Mouse (Mus musculus) MEL (cell line): Measurements from ENCODE around the gene Lin37. TPM values are rescaled to one million over a fixed set of nuclear protein-coding genes. Genes with fewer than 3 reads are reported as not detected.

Experiments used
- DNase-seq: peaks from one replicate; pipeline ENCODE4 v3.0.0; 2011; ENCODE audit warnings: low read depth, low spot score
- H3K27ac ChIP-seq: 2 replicates; pipeline ENCODE4 v1.5.1; 2012; ENCODE audit warnings: low read depth, mild to moderate bottlenecking, control low read depth, low read length, moderate library complexity; ENCODE audit not compliant: control insufficient read depth
- H3K27me3 ChIP-seq, 2 experiments: fragments of 150-350 bp in 1 of 2; sonication (generic) in 1 of 2; 2 replicates each; pipeline ENCODE4 v1.6.1; 2012; ENCODE audit warnings: low read length in 2 of 2, mild to moderate bottlenecking in 2 of 2, improper control_type of control experiment in 1 of 2, moderate library complexity in 1 of 2; ENCODE audit not compliant: insufficient read depth in 2 of 2, control insufficient read depth in 1 of 2
- H3K36me3 ChIP-seq, 2 experiments: 2 replicates each; pipeline ENCODE4 v1.6.1; 2012 to 2014; ENCODE audit warnings: low read length in 2 of 2, improper control_type of control experiment in 1 of 2, inconsistent platforms in 1 of 2, mild to moderate bottlenecking in 1 of 2; ENCODE audit not compliant: insufficient read depth in 2 of 2, control insufficient read depth in 1 of 2
- H3K4me1 ChIP-seq, 2 experiments: fragments of 150-350 bp in 1 of 2; sonication (generic) in 1 of 2; 2 replicates each; pipeline ENCODE4 v1.6.1; 2012; ENCODE audit warnings: low read length in 2 of 2, improper control_type of control experiment in 1 of 2, mild to moderate bottlenecking in 1 of 2; ENCODE audit not compliant: insufficient read depth in 2 of 2, control insufficient read depth in 1 of 2
- H3K4me3 ChIP-seq, 2 experiments: fragments of 150-350 bp in 1 of 2; sonication (generic) in 1 of 2; 2 replicates each; pipeline ENCODE4 v1.5.1; 2012; ENCODE audit warnings: low read depth in 2 of 2, low read length in 2 of 2, mild to moderate bottlenecking in 2 of 2, moderate library complexity in 2 of 2, control low read depth in 1 of 2, improper control_type of control experiment in 1 of 2; ENCODE audit not compliant: control insufficient read depth in 1 of 2, insufficient read depth in 1 of 2
- H3K79me2 ChIP-seq: 2 replicates; pipeline ENCODE4 v1.6.1; 2012; ENCODE audit warnings: mild to moderate bottlenecking, low read length, moderate library complexity; ENCODE audit not compliant: control insufficient read depth, poor library complexity, insufficient read depth
- H3K9ac ChIP-seq: 2 replicates; pipeline ENCODE4 v1.6.1; 2012; ENCODE audit warnings: low read depth, mild to moderate bottlenecking, control low read depth, low read length, moderate library complexity; ENCODE audit not compliant: control insufficient read depth, poor library complexity, severe bottlenecking
- H3K9me3 ChIP-seq: fragments of 150-350 bp; sonication (generic); replicated peaks from 2 replicates; pipeline ENCODE4 v1.6.1; 2012; ENCODE audit warnings: mild to moderate bottlenecking, low read length, improper control_type of control experiment, moderate library complexity; ENCODE audit not compliant: insufficient read depth
- BHLHE40 ChIP-seq: IDR thresholded peaks from 2 replicates; pipeline ENCODE4 v1.6.1; 2012; ENCODE audit warnings: low read depth, mild to moderate bottlenecking, inconsistent platforms, low read length, improper control_type of control experiment, borderline replicate concordance
- CHD1 ChIP-seq: IDR thresholded peaks from 2 replicates; pipeline ENCODE4 v1.6.1; 2012; ENCODE audit warnings: low read depth, mild to moderate bottlenecking, inconsistent platforms, low read length, improper control_type of control experiment
- CHD2 ChIP-seq: IDR thresholded peaks from 2 replicates; pipeline ENCODE4 v1.6.1; 2011; ENCODE audit warnings: low read length, improper control_type of control experiment
- CTCF ChIP-seq, 3 experiments: IDR thresholded peaks in 2 of 3; conservative IDR thresholded peaks in 1 of 3; 2 replicates each; pipeline ENCODE4 v1.5.1; 2011 to 2012; ENCODE audit warnings: low read length in 3 of 3, low read depth in 2 of 3, mild to moderate bottlenecking in 2 of 3, improper control_type of control experiment in 1 of 3, inconsistent platforms in 1 of 3, mixed read lengths in 1 of 3, moderate library complexity in 1 of 3; ENCODE audit not compliant: control insufficient read depth in 1 of 3, insufficient read depth in 1 of 3, poor library complexity in 1 of 3, severe bottlenecking in 1 of 3
- E2F4 ChIP-seq: IDR thresholded peaks from 2 replicates; pipeline ENCODE4 v1.6.1; 2011; ENCODE audit warnings: low read depth, low read length, improper control_type of control experiment, borderline replicate concordance
- ELF1 ChIP-seq: IDR thresholded peaks from 2 replicates; pipeline ENCODE4 v1.6.1; 2014; ENCODE audit warnings: low read depth, mild to moderate bottlenecking, inconsistent platforms, low read length, improper control_type of control experiment, moderate library complexity
- EP300 ChIP-seq, 2 experiments: IDR thresholded peaks; 2 replicates each; pipeline ENCODE4 v1.6.1; 2011; ENCODE audit warnings: improper control_type of control experiment in 2 of 2, low read length in 2 of 2, low read depth in 1 of 2, mild to moderate bottlenecking in 1 of 2
- JUND ChIP-seq: IDR thresholded peaks from 2 replicates; pipeline ENCODE4 v1.6.1; 2011; ENCODE audit warnings: low read depth, mild to moderate bottlenecking, improper control_type of control experiment, low read length
- MAZ ChIP-seq: IDR thresholded peaks from 2 replicates; pipeline ENCODE4 v1.6.1; 2012; ENCODE audit warnings: low read depth, mild to moderate bottlenecking, inconsistent platforms, low read length, improper control_type of control experiment
- MEF2A ChIP-seq: IDR thresholded peaks from 2 replicates; pipeline ENCODE4 v1.6.1; 2014; ENCODE audit warnings: low read depth, mild to moderate bottlenecking, inconsistent platforms, low read length, improper control_type of control experiment; ENCODE audit not compliant: poor library complexity, insufficient replicate concordance, severe bottlenecking; ENCODE audit errors: extremely low read depth
- MXI1 ChIP-seq: IDR thresholded peaks from 2 replicates; pipeline ENCODE4 v1.6.1; 2011; ENCODE audit warnings: mild to moderate bottlenecking, low read depth, low read length, improper control_type of control experiment
- NRF1 ChIP-seq: IDR thresholded peaks from 2 replicates; pipeline ENCODE4 v1.6.1; 2014; ENCODE audit warnings: low read depth, mild to moderate bottlenecking, inconsistent platforms, low read length, improper control_type of control experiment, moderate library complexity; ENCODE audit not compliant: poor library complexity, insufficient read depth, severe bottlenecking
- POLR2AphosphoS2 ChIP-seq: IDR thresholded peaks from 2 replicates; pipeline ENCODE4 v1.6.1; 2011; ENCODE audit warnings: low read length, improper control_type of control experiment
- POLR2AphosphoS5 ChIP-seq: IDR thresholded peaks from 2 replicates; pipeline ENCODE4 v1.6.1; 2012; ENCODE audit warnings: low read depth, borderline replicate concordance, mild to moderate bottlenecking, inconsistent platforms, low read length, moderate library complexity, mixed read lengths
- RCOR1 ChIP-seq: IDR thresholded peaks from 2 replicates; pipeline ENCODE4 v1.6.1; 2012; ENCODE audit warnings: low read depth, mild to moderate bottlenecking, inconsistent platforms, low read length, improper control_type of control experiment
- SIN3A ChIP-seq: IDR thresholded peaks from 2 replicates; pipeline ENCODE4 v1.6.1; 2012; ENCODE audit warnings: low read length, improper control_type of control experiment, inconsistent platforms
- TAL1 ChIP-seq: IDR thresholded peaks from 2 replicates; pipeline ENCODE4 v1.6.1; 2012; ENCODE audit warnings: mild to moderate bottlenecking, inconsistent platforms, low read length, moderate library complexity, mixed read lengths
- TCF12 ChIP-seq: IDR thresholded peaks from 2 replicates; pipeline ENCODE4 v1.6.1; 2014; ENCODE audit warnings: low read depth, mild to moderate bottlenecking, inconsistent platforms, low read length, improper control_type of control experiment, moderate library complexity
- UBTF ChIP-seq: IDR thresholded peaks from 2 replicates; pipeline ENCODE4 v1.6.1; 2012; ENCODE audit warnings: low read depth, mild to moderate bottlenecking, inconsistent platforms, low read length, improper control_type of control experiment, moderate library complexity, borderline replicate concordance; ENCODE audit not compliant: insufficient read depth
- ZC3H11A ChIP-seq: IDR thresholded peaks from 2 replicates; pipeline ENCODE4 v1.6.1; 2012; ENCODE audit warnings: low read depth, mild to moderate bottlenecking, inconsistent platforms, low read length, improper control_type of control experiment
- polyA plus RNA-seq, 2 experiments: library from polyadenylated mRNA; stranded (reverse) in 1 of 2; unstranded in 1 of 2; fragments of >175 nt in 1 of 2; fragments of >200 nt in 1 of 2; gene quantifications; 2 replicates each; pipeline versions ENCODE4 v1.2.1 to v1.2.4; 2012; ENCODE audit warnings: low replicate concordance in 2 of 2, low read depth in 1 of 2; ENCODE audit not compliant: insufficient read length in 2 of 2, insufficient read depth in 1 of 2, missing spikeins in 1 of 2
- total RNA-seq: library from RNA; depleted of rRNA; stranded (reverse); fragments of 300-350 nt; gene quantifications from 2 replicates; pipeline ENCODE4 v1.2.3, GENCODE M21; 2012

Lin37 gene
- total and polyA plus RNA-seq, 3 experiments: 10.9 to 49.8 TPM; not detected in 1

- H3K27me3 ChIP-seq: no peaks in the 10 kb centered on the region
- TF ChIP-seq TCF12 (no peak), RCOR1 (no peak), EP300 (IDR thresholded peaks at IDR 0.05; ENCODE audit: low read depth in 1 of 2, low read length in 2 of 2) (no peak), POLR2AphosphoS5 (no peak), MEF2A (no peak), MXI1 (no peak), NRF1 (no peak), MAZ (no peak), E2F4 (no peak), CHD1 (no peak), CHD2 (no peak), ZC3H11A (no peak), JUND (no peak), SIN3A (no peak)
- H3K4me3 ChIP-seq: no peak overlapping the region
- no peaks in the 10 kb centered on the region for H3K36me3 ChIP-seq
- no peaks in the 10 kb centered on the region for H3K9me3 ChIP-seq
- no peak overlapping the region for H3K9ac ChIP-seq
- DNase-seq: no peak
- no peak overlapping the region for H3K27ac ChIP-seq
- no peaks in the 10 kb centered on the region; the same call in 1 of the 2 replicates for H3K79me2 ChIP-seq
- peaks cover 0 to 3% of the 10 kb centered on the region in 2 experiments; a peak in 1 of 4 replicates for H3K4me1 ChIP-seq
These were observed 45.3 kb upstream of the Lin37 start for GRCm38 (mm10) chr7:30604944-30605343.

GRCm38 (mm10) chr7:30604424-30604823 lies 44.8 kb upstream of the Lin37 start:
- Histone ChIP-seq H3K9me3 (no peaks in the 10 kb centered on the region), H3K4me1 (peaks cover 0 to 3% of the 10 kb centered on the region in 2 experiments; a peak in 1 of 4 replicates), H3K27me3 (no peaks in the 10 kb centered on the region), H3K9ac (no peak overlapping the region), H3K27ac (no peak overlapping the region), H3K36me3 (no peaks in the 10 kb centered on the region), H3K4me3 (no peak overlapping the region), H3K79me2 (no peaks in the 10 kb centered on the region; the same call in 1 of the 2 replicates)
- TF ChIP-seq BHLHE40 (no peak), UBTF (no peak), TAL1 (no peak), POLR2AphosphoS2 (no peak), CTCF (IDR thresholded peaks at IDR 0.05 in 2 of 3, conservative IDR thresholded peaks at IDR 0.05 in 1 of 3; ENCODE audit: control insufficient read depth in 1 of 3, insufficient read depth in 1 of 3, low read depth in 2 of 3, low read length in 3 of 3, poor library complexity in 1 of 3, severe bottlenecking in 1 of 3) (no peak), ELF1 (no peak)
- DNase-seq: no peak
